Mouse (Mus musculus) heart, adult 2 months (tissue): Measurements from ENCODE around the gene Ggact. TPM values are rescaled to one million over a fixed set of nuclear protein-coding genes. Genes with fewer than 3 reads are reported as not detected.

Experiments used
- DNase-seq, 2 experiments: peaks; one replicate each; pipeline ENCODE4 v3.0.0; 2021
- H3K27ac ChIP-seq: fragments of 200-600 bp; 2 replicates; pipeline ENCODE4 v1.8.1; 2022
- H3K27me3 ChIP-seq: fragments of 200-500 bp; 2 replicates; pipeline ENCODE4 v1.6.1; 2012; ENCODE audit warnings: mild to moderate bottlenecking, low read length, inconsistent platforms, mixed read lengths; ENCODE audit not compliant: control insufficient read depth, insufficient read depth
- H3K36me3 ChIP-seq: fragments of 200-500 bp; 2 replicates; pipeline ENCODE4 v1.6.1; 2012; ENCODE audit warnings: low read length, inconsistent platforms; ENCODE audit not compliant: control insufficient read depth, insufficient read depth
- H3K4me1 ChIP-seq: fragments of 200-500 bp; 2 replicates; pipeline ENCODE4 v1.6.1; 2011; ENCODE audit warnings: low read length; ENCODE audit not compliant: control insufficient read depth, insufficient read depth
- H3K4me3 ChIP-seq: fragments of 200-600 bp; 2 replicates; pipeline ENCODE4 v1.8.1; 2022
- H3K79me2 ChIP-seq: fragments of 200-500 bp; replicated peaks from 2 replicates; pipeline ENCODE4 v1.6.1; 2012; ENCODE audit warnings: mild to moderate bottlenecking, inconsistent platforms, low read length, moderate library complexity, mixed read lengths; ENCODE audit not compliant: control insufficient read depth, insufficient read depth
- H3K9ac ChIP-seq: fragments of 200-500 bp; 2 replicates; pipeline ENCODE4 v1.6.1; 2012; ENCODE audit warnings: low read depth, mild to moderate bottlenecking, control low read depth, inconsistent platforms, low read length, mixed read lengths
- CTCF ChIP-seq: fragments of 200-600 bp; IDR thresholded peaks from 2 replicates; pipeline ENCODE4 v1.8.1; 2022; ENCODE audit warnings: antibody characterized with exemption, mild to moderate bottlenecking, moderate library complexity
- EP300 ChIP-seq: fragments of 200-500 bp; IDR thresholded peaks from 2 replicates; pipeline ENCODE4 v1.6.1; 2011; ENCODE audit warnings: low read depth, low read length, control low read depth; ENCODE audit not compliant: insufficient read depth
- POLR2A ChIP-seq: fragments of 200-500 bp; IDR thresholded peaks from 2 replicates; pipeline ENCODE4 v1.6.1; 2011; ENCODE audit warnings: mild to moderate bottlenecking, low read depth, low read length, control low read depth; ENCODE audit not compliant: insufficient read depth
- WGBS: fragments of 180-500 bp; shearing (Covaris S2); methylation state at CpG from one replicate; pipeline ENCODE4 v1.1.7; 2018; 5-methylcytosine and 5-hydroxymethylcytosine counted together
- intact Hi-C: fragments of 180-260 bp; cut with DNase I; formaldehyde crosslinking; loops from one replicate; pipeline ENCODE4 v1.15.1; 2025
- polyA plus RNA-seq: library from polyadenylated mRNA; depleted of rRNA; stranded (reverse); fragments of >200 nt; gene quantifications from 2 replicates; pipeline ENCODE4 v1.2.3, GENCODE M21; 2012
- total RNA-seq, 2 experiments: library from RNA; stranded (reverse); gene quantifications; 2 replicates each; pipeline ENCODE4 v1.2.3; 2021

The Ggact gene
- total and polyA plus RNA-seq, 3 experiments: 22.5 to 27.1 (median 25.6) TPM

GRCm38 (mm10) chr14:122943475-122943853 lies 29.9 kb upstream of the Ggact start:
- Histone ChIP-seq H3K27me3 (no peaks in the 10 kb centered on the region), H3K4me3 (no peak overlapping the region), H3K9ac (no peak overlapping the region), H3K79me2 (no peaks in the 10 kb centered on the region), H3K36me3 (no peaks in the 10 kb centered on the region), H3K27ac (no peak overlapping the region), H3K4me1 (no peaks in the 10 kb centered on the region)
- TF ChIP-seq POLR2A: no peak
- TF ChIP-seq EP300: no peak
- TF ChIP-seq CTCF: no peak
- intact Hi-C loops: no loop called here
- WGBS: 94% methylated on average over 3 of the region's 3 CpGs
- no peak for DNase-seq

DNA sequence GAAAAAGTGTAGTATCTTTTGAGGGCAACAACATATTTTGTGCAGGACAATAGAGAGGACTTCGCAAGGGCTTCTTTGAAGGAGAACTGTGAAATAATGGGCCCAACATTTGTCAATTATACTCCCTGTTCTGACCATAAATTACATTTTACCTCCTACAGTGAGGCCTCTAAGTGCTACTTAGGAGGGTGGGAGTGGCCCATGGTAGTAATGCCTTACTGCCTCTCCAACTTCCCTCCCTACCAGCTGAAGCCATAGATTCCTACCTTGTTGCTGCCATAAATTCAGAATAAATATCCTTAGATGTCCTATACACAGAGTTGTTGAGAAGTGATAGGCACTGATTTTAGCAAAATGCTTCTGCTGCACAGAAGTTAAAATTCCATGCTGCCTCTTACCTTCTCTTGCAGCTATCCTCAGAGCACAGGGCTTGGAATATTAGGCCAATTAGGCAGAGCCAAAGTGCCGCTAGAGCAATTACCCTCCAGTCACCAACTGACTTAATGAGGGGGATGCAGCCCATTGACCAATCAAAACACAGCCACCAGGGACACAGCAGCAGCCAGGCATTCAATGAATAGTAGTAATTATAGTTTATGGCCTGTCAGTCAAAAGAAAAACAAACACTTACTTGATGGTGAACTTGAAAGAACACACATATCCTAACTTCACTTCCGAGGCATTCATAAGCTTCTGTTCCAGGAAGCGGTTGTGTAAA lies 29.4 kb upstream of the Ggact start:
- Histone ChIP-seq H3K36me3 (no peaks in the 10 kb centered on the region), H3K4me3 (no peak overlapping the region), H3K27ac (no peak overlapping the region), H3K4me1 (no peaks in the 10 kb centered on the region), H3K79me2 (no peaks in the 10 kb centered on the region), H3K9ac (no peak overlapping the region), H3K27me3 (no peaks in the 10 kb centered on the region)
- TF ChIP-seq EP300 (no peak), CTCF (no peak), POLR2A (no peak)
- intact Hi-C loops: no loop called here
- no peak for DNase-seq
- 93% methylated on average over 4 of the region's 4 CpGs for WGBS

DNA sequence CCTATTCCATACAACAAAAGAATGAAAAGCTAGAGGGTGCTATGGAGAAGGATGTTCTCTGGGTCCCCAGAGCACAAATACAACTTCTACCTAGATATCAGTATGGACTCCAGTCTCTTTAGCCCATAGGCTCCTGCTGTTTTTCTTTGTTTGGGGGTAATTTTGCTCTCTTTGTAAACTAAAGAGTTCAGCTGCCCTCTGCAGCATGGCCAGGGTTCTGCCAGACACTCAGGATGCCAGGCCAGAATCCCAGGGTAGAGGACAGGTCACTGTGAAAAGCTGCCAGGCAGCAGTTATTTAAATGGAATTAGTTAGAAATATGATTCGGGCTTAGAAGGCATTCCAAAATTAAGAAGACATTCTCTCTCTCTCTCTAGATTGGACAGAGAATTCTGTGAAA lies 22.9 kb upstream of the Ggact start:
- no peaks in the 10 kb centered on the region for H3K79me2 ChIP-seq
- no peak overlapping the region for H3K9ac ChIP-seq
- intact Hi-C loops: no loop called here
- DNase-seq: no peak
- WGBS: 90% methylated on average over 1 of the region's 1 CpGs
- no peaks in the 10 kb centered on the region for H3K36me3 ChIP-seq
- no peak overlapping the region for H3K27ac ChIP-seq
- H3K4me3 ChIP-seq: no peak overlapping the region
- H3K27me3 ChIP-seq: no peaks in the 10 kb centered on the region
- no peaks in the 10 kb centered on the region for H3K4me1 ChIP-seq
- TF ChIP-seq CTCF: 0 out of 2 replicates have a peak, but pooled peaks have one; percentile 5
- no peak for TF ChIP-seq POLR2A

- Histone ChIP-seq H3K36me3 (no peaks in the 10 kb centered on the region), H3K79me2 (no peaks in the 10 kb centered on the region), H3K27ac (no peak overlapping the region), H3K27me3 (no peaks in the 10 kb centered on the region), H3K9ac (no peak overlapping the region), H3K4me3 (no peak overlapping the region), H3K4me1 (no peaks in the 10 kb centered on the region)
- intact Hi-C loops: no loop called here
- 54% methylated on average over 5 of the region's 5 CpGs for WGBS
- TF ChIP-seq CTCF (no peak), POLR2A (no peak), EP300 (no peak)
- no peak for DNase-seq
Observed at GRCm38 (mm10) chr14:122920011-122920410, 6.5 kb upstream of the Ggact start.

DNA sequence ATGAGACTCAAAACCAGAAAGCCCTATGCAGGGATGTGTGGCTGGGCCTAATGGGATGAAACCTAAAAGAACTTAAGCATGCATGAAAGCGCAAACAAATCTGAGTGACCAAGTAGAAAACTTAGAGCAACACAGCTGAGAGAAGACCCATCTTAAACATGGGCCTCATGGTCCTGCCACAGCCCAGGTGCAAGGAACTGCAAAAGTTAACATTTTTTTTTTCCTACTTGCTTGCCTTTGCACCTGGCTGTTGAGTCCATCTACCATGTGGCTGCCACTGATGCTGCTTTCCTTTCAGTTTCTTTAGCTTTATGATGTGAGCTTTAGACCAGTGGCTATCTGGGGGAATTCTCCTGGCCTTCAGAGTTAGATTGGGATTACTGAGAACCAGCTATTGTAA lies 4.1 kb upstream of the Ggact start:
- 97% methylated on average over 1 of the region's 1 CpGs for WGBS
- Histone ChIP-seq H3K27ac (no peak overlapping the region), H3K36me3 (no peaks in the 10 kb centered on the region), H3K9ac (no peak overlapping the region), H3K27me3 (no peaks in the 10 kb centered on the region), H3K79me2 (no peaks in the 10 kb centered on the region), H3K4me1 (no peaks in the 10 kb centered on the region; the same call in 1 of the 2 replicates), H3K4me3 (no peak overlapping the region)
- intact Hi-C loops: no loop called here
- TF ChIP-seq CTCF (no peak), EP300 (no peak), POLR2A (no peak)
- no peak for DNase-seq

GRCm38 (mm10) chr14:122912812-122913498 lies 602 bp downstream of the Ggact start:
- Histone ChIP-seq H3K4me1 (peaks cover 2% of the 10 kb centered on the region; the same call in 1 of the 2 replicates), H3K27me3 (no peaks in the 10 kb centered on the region), H3K27ac (peak overlapping the region; percentile 79), H3K4me3 (peak overlapping the region; percentile 74), H3K9ac (peak overlapping the region; percentile 91), H3K79me2 (no peaks in the 10 kb centered on the region), H3K36me3 (no peaks in the 10 kb centered on the region)
- WGBS: under 1% methylated on average over 57 of the region's 58 CpGs
- peak; percentile 77 to 79 for DNase-seq
- TF ChIP-seq POLR2A (no peak), CTCF (0 out of 2 replicates have a peak, but pooled peaks have one; percentile 9)
- intact Hi-C loops: loop anchor here (2.0 kb wide), 1 partner anchor 70 kb away; no protein-coding TSS in a partner anchor
